Mouse (Mus musculus): ENCODE measurements around the gene Itga11. TPM values are rescaled to one million over a fixed set of nuclear protein-coding genes. Genes with fewer than 3 reads are reported as not detected.
"Not testable (repeated sequence)": the region's sequence is repeated elsewhere in the genome, so short reads cannot be mapped to it uniquely, and the experiment has no call there.

Itga11 gene
- total RNA-seq, 4 experiments from 2014 or later, result 2.2 to 3.1 (median 2.7) TPM

DNA sequence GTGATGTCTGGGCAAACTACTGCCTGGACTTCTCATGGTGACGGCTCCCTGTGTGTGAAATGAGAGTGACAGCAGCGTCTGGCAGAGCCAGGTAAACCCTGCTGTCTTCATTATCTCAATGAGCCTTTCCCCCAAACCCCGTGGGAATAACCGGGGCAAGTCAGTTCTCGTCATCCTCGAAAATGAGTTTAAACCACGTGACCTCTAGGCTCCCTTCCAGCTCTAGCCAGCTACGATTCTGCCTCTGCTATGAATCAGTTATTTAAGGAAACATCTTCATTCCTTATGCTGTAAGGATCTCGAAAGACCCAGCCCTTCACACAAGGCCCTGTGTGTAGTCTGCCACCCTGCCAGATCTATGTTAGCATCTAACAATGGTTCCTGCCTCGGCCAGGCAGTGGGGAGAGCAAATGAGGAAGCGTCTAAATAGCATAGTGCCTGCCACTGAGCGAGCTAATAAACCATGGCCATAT is 139.5 kb downstream of the Itga11 start:
- DNase-seq (ENCODE audit: low spot score in 2 of 2), result no peak

DNA sequence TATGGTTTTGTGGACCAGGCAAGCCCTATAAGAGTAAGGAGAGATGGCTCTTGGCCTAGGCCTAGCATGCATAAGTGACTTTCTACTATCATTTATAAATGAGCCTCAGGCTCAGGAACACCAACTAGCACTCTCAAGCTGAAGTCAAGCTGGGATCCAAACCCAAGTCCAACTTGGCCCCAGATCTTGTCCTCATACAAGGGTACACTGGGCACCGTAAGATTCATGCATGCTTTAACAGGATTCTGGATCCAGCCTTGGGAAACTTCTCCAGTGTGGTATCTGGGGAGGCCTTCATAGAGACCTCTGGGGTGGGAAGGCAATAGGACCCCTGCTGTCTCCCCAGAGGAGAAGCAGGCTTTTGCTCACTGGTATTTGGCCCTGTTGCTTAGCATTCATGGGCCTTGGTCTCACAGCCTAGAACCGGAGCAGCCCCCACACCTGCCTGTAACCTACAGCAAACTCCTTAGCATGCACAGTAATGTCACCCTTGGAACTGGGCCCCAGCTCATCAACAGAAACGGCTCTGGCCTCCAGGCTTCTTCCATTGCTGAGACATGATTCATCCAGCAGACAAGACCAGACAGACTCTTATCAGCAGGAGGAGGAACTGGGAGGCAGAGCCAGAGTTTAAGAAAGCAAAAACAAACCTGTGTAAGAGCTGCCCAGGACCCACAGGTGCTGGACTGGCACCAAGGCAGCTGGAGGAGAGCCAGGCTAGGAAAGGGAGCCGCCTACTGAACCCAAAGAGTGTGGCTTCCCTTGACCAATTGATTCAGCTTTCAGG is 140.4 kb downstream of the Itga11 start:
- DNase-seq (ENCODE audit: low spot score in 2 of 2), result no peak

DNA sequence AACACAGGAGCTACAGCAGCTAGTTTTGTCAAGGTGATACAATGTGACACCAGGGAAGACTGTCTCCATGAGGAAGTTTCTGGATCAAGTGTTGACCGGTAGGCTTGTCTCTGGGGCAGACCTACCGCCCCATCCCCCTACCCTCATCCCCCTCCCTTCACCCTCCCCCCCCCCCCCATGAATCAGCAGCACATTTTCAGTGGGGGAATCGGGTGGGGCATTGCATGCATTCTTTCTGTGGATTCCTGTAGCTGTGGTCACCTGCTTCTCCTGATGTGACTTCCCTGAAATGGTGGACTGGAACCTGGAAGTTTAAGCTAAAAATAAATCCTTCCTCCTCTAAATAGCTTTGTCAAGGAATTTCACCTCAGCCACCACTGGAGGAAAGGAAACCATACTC is 141.9 kb downstream of the Itga11 start:
- no peak for DNase-seq (ENCODE audit: low spot score in 2 of 2)

DNA sequence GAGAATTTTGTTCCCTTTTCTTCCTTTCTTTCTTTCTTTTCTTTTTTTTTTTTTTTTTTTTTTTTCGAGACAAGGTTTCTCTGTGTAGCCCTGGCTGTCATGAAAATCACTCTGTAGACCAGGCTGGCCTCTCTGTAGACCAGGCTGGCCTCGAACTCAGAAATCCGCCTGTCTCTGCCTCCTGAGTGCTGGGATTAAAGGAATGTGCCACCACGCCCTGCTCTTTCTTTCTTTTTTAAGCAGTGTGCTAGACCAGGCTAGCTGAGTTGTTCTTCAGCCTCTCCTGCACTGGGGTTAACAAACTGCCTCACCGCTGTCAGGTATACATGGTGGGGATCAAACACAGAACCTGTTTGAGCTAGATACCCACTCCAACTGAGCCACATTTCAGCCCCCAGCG is 142.3 kb downstream of the Itga11 start:
- not testable (repeated sequence) for DNase-seq (ENCODE audit: low spot score in 2 of 2)

DNA sequence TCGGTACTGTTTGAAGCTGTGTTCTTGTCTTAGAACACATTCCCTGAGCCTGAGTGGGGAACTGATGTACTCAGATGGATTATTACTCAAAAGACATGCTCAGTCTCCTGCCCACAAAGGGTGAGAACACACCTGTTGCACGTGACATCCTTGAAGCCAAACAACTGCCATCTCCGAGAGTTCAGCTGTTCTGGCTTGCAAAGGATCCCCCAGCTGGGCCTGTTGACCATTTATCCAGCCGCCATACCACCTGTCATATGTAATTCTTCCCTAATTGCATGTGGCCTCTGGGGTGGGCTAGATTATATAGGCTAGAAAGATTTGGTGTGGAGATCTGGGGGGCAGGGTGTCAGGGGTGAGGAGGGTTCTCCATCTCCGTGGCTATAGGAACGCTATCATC is 143.2 kb downstream of the Itga11 start:
- DNase-seq (ENCODE audit: low spot score in 2 of 2), result no peak

DNA sequence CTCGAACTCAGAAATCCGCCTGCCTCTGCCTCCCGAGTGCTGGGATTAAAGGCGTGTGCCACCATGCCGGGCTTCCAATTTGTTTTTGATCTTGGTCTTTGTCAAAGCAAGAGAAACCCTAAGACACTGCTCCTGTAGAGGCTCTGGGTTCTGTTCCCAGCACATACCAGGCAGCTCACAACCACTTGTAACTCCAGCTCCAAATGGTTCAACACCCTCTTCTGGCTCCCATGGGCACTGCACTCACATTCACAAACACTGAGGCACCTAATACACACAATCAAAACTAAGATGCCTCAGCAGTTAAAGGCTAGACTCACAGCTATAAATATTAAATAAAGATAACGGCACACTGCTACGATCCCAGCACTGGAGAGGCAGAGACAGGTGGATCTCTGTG is 144.2 kb downstream of the Itga11 start:
- DNase-seq (ENCODE audit: low spot score in 2 of 2), result no peak

DNA sequence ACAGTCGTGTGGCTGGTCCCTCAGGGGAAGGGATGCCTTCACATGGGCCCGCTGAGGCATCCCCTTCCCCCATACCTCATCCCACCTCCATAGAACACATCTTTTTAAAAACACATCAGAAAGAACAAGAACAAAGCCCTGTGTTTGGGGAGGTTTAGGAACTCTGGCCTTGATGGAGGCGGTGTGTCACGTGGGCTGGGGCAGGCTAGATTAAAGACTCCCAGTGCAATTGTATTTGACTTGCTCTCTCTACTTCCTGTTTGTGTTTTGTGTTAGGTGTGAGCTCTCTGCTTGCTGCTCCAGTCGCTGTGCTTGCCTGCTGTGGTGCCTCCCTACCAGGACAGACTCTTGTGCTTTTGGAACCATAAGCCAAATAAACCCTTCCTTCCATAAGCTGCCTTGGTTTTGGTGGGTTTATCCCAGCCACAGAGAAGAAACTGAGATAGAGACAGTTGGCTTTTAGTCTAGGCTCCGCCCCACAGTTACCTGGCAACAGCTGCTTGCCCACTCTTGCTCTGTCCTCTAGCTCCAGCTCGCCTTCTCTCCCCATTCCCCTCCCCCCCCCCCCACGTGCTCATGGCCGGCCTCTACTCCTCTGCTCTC is 148.3 kb downstream of the Itga11 start:
- no peak for DNase-seq (ENCODE audit: low spot score in 2 of 2)

DNA sequence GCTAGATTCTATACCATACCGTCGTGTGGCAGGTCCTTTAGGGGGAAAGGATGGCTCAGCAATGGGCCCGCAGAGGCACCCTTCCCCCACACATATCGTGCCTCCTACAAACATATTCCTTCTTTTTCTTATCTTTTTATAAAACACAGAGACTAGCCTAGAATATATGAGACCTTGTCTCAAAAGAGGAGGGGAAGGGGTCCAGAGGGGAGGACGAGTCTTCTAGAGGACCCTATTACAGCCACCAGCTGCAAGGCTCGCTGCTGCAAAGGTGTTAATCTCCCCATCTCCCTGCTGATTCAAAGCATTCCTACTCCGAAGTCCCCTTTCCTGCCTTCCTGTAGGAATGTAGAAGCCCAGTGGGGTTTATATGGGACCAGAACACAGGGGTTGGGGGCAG is 148.8 kb downstream of the Itga11 start:
- DNase-seq (ENCODE audit: low spot score in 2 of 2), result no peak

DNA sequence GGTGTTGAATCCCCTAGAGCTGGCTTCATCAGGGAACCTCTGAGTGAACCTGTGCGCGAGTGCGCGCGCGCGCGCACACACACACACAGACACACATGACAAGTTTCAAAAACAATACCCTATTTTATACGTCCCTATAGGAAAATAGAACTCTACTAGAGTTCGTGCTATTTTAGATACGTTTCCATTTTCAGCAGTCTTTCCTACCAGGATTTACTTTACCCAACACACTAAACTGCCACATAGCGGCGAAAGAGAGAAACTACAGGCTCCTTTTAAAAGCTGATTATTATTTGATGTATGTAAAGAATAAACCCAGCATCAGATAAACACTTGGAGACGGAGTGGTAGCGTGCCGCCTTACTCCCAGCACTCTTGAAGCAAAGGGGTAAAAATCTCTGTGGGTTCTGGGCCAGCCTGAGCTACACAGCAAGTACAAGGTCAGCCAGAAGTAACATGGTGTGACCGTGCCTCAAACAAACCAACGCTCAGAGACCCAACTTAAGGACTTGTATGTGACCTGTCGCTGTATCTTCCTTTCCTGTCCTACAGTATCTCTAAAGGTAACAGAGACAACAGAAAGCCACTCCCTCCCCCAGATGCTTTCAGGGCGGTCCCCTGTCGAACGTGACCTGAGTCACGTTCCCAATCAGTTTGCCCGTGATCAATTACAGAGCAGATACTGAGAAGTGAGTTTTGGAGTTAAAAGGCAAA is 150.5 kb downstream of the Itga11 start:
- DNase-seq (ENCODE audit: low spot score in 2 of 2), result no peak

DNA sequence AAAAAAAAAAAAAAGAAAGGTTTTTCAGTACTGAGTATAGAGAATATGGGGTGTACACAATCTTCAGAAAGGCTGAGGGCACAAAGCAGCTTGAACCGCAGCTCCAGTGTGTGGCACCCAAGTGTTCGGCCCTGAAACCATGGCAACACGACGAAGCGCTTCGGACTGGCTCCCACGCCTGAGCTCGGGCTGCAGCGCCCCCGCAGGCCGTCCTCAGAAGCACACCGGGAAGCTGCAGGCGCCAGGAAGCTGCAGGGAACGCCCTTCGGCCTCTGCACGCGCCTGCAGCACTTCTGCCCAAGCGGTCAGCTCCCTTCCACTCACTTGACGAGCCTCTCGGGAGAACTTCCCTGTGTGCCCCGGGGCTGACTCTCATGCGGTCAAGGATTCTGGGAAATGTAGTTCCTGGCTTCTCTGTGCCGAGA is 151.0 kb downstream of the Itga11 start:
- peak; percentile 85 to 95 for DNase-seq (ENCODE audit: low spot score in 2 of 2)

DNA sequence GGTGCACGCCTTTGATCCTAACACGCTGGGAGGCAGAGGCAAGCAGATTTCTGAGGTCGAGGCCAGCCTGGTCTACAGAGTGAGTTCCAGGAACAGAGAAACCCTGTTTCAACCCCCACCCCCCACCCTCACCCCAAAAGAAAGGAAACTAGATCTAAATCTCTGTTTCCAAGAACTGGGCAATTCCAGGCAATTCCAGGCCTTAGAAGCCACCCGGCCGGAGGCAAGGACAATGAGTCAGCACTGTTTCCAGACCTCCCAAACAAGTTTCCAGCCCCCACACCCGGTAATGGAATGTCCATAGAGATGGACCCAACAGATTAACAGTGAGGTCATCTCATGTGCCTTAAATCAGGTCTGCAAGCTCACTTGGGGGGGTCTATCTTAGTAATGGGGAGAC is 152.3 kb downstream of the Itga11 start:
- no peak for DNase-seq (ENCODE audit: low spot score in 2 of 2)

Other genes with a start within 250 kb of the Itga11 start
- gene Coro2b, start 140.8 kb upstream of the Itga11 start, total RNA-seq (2022), result 100 to 1,000 TPM; 159 to 171 (median 170) TPM
- gene Fem1b, start 134.1 kb downstream of the Itga11 start, total RNA-seq (2022), result 100 to 1,000 TPM in 1 of 4 experiments, 10 to 100 TPM in 3; 88.3 to 100 (median 93.1) TPM
- 10 to 100 TPM; 14.2 to 20.1 (median 15.6) TPM for gene Cln6, start 161.0 kb downstream of the Itga11 start, total RNA-seq (2022)
- gene Calml4, start 180.3 kb downstream of the Itga11 start, total RNA-seq (2022), result 1 to 10 TPM in 3 of 4 experiments, under 1 TPM in 1; 0.91 to 5.1 (median 1.7) TPM

Measured in left cerebral cortex, adult 8-10 months (tissue).